Mouse (Mus musculus) myocyte (in vitro differentiated cells): ENCODE measurements around the gene Tagln3. TPM values are rescaled to one million over a fixed set of nuclear protein-coding genes. Genes with fewer than 3 reads are reported as not detected.

Experiments used
- H3K27me3 ChIP-seq: one replicate; pipeline ENCODE4 v1.6.1; 2011; ENCODE audit not compliant: control insufficient read depth, insufficient read depth, insufficient read length
- H3K36me3 ChIP-seq: one replicate; pipeline ENCODE4 v1.6.1; 2011; ENCODE audit not compliant: control insufficient read depth, insufficient read depth
- H3K4me2 ChIP-seq: one replicate; pipeline ENCODE4 v1.6.1; 2011; ENCODE audit warnings: low read depth, control low read depth
- H3K4me3 ChIP-seq: one replicate; pipeline ENCODE4 v1.5.1; 2011; ENCODE audit warnings: mild to moderate bottlenecking, control low read depth, moderate library complexity
- H3K79me2 ChIP-seq: one replicate; pipeline ENCODE4 v1.6.1; 2011; ENCODE audit not compliant: control insufficient read depth, insufficient read depth
- H3ac ChIP-seq: one replicate; pipeline ENCODE4 v1.6.1; 2011; ENCODE audit not compliant: control insufficient read depth, insufficient read length
- CEBPB ChIP-seq: IDR thresholded peaks from 2 replicates; pipeline ENCODE4 v1.6.1; 2011; ENCODE audit warnings: mild to moderate bottlenecking, moderate library complexity; ENCODE audit not compliant: poor library complexity, insufficient read depth, severe bottlenecking
- E2F4 ChIP-seq: IDR thresholded peaks from one replicate; pipeline ENCODE4 v1.6.1; 2011; ENCODE audit warnings: mild to moderate bottlenecking, control low read depth, moderate library complexity; ENCODE audit not compliant: insufficient read depth
- MAX ChIP-seq: IDR thresholded peaks from one replicate; pipeline ENCODE4 v1.6.1; 2011; ENCODE audit warnings: low read depth, mild to moderate bottlenecking, control low read depth
- MYOD1 ChIP-seq, 3 experiments: IDR thresholded peaks; one replicate each; pipeline ENCODE4 v1.6.1; 2011; ENCODE audit warnings: control low read depth in 2 of 3, low read depth in 2 of 3, mild to moderate bottlenecking in 2 of 3, moderate library complexity in 1 of 3; ENCODE audit not compliant: insufficient read length in 2 of 3, control insufficient read depth in 1 of 3
- MYOG ChIP-seq, 3 experiments: IDR thresholded peaks; one replicate each; pipeline ENCODE4 v1.6.1; 2011; ENCODE audit warnings: control low read depth in 2 of 3, low read depth in 2 of 3, mild to moderate bottlenecking in 2 of 3; ENCODE audit not compliant: insufficient read length in 2 of 3, control insufficient read depth in 1 of 3, insufficient read depth in 1 of 3
- POLR2A ChIP-seq: IDR thresholded peaks from one replicate; pipeline ENCODE4 v1.6.1; 2011; ENCODE audit warnings: low read depth, mild to moderate bottlenecking, control low read depth, moderate library complexity; ENCODE audit not compliant: insufficient read length
- POLR2AphosphoS2 ChIP-seq: IDR thresholded peaks from one replicate; pipeline ENCODE4 v1.6.1; 2011; ENCODE audit warnings: low read depth, control low read depth; ENCODE audit not compliant: insufficient read length
- REST ChIP-seq: IDR thresholded peaks from one replicate; pipeline ENCODE4 v1.6.1; 2011; ENCODE audit warnings: mild to moderate bottlenecking, control low read depth, moderate library complexity; ENCODE audit not compliant: insufficient read depth, insufficient read length
- SRF ChIP-seq: IDR thresholded peaks from one replicate; pipeline ENCODE4 v1.6.1; 2011; ENCODE audit warnings: low read depth; ENCODE audit not compliant: control insufficient read depth, insufficient read length
- TCF12 ChIP-seq: IDR thresholded peaks from one replicate; pipeline ENCODE4 v1.6.1; 2011; ENCODE audit warnings: mild to moderate bottlenecking, control low read depth; ENCODE audit not compliant: poor library complexity, insufficient read depth, severe bottlenecking
- TCF3 ChIP-seq: IDR thresholded peaks from one replicate; pipeline ENCODE4 v1.6.1; 2011; ENCODE audit warnings: low read depth, control low read depth; ENCODE audit not compliant: insufficient read length
- USF1 ChIP-seq: IDR thresholded peaks from one replicate; pipeline ENCODE4 v1.6.1; 2011; ENCODE audit warnings: low read depth, mild to moderate bottlenecking, control low read depth, moderate library complexity
- polyA plus RNA-seq: library from polyadenylated mRNA; unstranded; fragments of >200 nt; fragmentation: generic; extraction: Trizol; gene quantifications from one replicate; pipeline ENCODE4 v1.2.1, GENCODE M21; 2012; ENCODE audit warnings: missing spikeins

Gene Tagln3
- polyA plus RNA-seq, 1 experiment, result 0.19 TPM

DNA sequence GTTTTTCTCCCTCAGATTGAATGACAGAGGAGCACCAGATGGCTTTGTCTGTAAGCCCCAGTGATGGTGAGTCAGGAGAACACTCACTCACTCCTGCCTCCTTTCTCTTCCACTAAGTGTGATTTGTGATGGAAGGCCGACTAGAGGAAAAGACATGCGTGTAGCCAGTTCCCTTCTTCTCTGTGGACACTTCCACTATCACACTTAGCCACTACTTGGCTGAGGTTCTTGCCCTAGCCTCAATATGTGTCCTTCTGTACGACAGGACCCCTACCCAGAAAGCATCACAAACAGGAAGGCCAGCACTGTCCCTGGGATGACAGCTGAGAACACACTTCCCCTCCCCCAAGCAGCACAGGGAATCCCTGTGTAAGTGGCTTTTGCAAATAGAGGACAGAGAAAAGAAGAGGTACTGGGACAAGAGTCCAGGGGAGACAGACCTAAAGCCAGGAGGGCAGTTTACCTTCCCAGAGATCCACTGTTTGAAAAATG is 1.9 kb downstream of the Tagln3 start:
- no peaks in the 10 kb centered on the region for H3K27me3 ChIP-seq
- H3K4me2 ChIP-seq, result no peak overlapping the region
- no peak overlapping the region for H3K4me3 ChIP-seq
- TF ChIP-seq REST (no peak), POLR2AphosphoS2 (no peak), CEBPB (no peak), E2F4 (no peak), TCF3 (no peak)
- no peak overlapping the region for H3ac ChIP-seq
- no peaks in the 10 kb centered on the region for H3K79me2 ChIP-seq
- no peaks in the 10 kb centered on the region for H3K36me3 ChIP-seq

DNA sequence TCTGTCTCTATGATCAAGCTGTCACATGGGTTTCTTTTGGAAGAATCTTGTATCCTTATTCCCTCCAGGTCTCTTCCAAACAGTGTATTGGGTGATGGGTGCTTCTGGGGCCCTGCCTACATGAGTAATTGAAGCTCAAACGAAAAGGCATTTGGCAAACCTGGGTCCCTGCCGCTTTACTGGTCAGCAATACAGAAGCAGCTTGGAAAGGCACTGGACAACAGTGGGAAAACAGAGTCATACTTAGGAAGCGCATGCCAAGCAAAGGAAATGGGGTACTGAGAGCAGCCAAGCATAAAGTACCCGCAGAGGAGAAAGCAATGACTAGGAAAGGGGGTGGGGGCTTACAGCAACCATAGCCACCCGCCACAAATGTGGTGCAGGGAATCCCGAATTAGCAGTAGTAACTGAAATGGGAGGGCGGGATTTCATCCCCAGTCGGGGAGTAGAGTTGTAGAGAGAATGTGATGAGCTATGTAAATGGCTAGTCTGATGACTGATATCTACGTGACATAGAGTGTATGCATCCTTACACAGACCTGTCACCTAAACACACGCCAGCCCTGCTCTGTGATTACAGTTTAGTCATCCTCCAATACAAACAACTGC is 4.3 kb downstream of the Tagln3 start:
- H3K27me3 ChIP-seq, result no peaks in the 10 kb centered on the region
- no peaks in the 10 kb centered on the region for H3K36me3 ChIP-seq
- H3K4me3 ChIP-seq, result no peak overlapping the region
- no peak overlapping the region for H3ac ChIP-seq
- TF ChIP-seq CEBPB, result no peak
- TF ChIP-seq TCF12, result no peak
- no peak for TF ChIP-seq MAX
- no peak for TF ChIP-seq USF1
- TF ChIP-seq E2F4, result no peak
- no peak for TF ChIP-seq MYOD1 (IDR thresholded peaks at IDR 0.05; ENCODE audit: control insufficient read depth in 1 of 3, insufficient read length in 2 of 3, low read depth in 2 of 3)
- TF ChIP-seq MYOG (IDR thresholded peaks at IDR 0.05; ENCODE audit: control insufficient read depth in 1 of 3, insufficient read depth in 1 of 3, insufficient read length in 2 of 3, low read depth in 2 of 3), result no peak
- no peak for TF ChIP-seq SRF
- no peak for TF ChIP-seq REST
- no peak for TF ChIP-seq POLR2A
- no peak for TF ChIP-seq POLR2AphosphoS2
- TF ChIP-seq TCF3, result no peak
- peak overlapping the region; percentile 27 for H3K4me2 ChIP-seq
- H3K79me2 ChIP-seq, result no peaks in the 10 kb centered on the region

DNA sequence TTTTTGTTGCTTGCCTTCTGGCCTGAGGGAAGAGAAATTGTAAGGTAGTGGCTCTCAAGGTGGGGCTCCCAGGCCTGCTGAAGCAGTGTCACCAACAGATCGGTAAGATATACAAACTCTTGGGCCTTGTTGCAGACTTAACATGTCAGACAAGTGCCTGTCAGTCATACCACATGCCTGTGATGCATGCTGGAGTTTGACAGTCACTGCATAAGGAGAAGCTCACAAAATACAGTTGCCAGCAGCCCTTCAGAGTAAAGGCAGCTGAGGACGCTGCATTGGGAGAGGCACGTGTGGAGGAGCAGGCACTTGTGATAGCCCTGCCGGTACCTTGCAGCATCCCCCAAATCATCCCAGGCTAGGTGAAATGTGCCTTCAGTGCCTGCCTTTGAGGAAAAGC is 6.1 kb downstream of the Tagln3 start:
- H3K4me2 ChIP-seq, result no peak overlapping the region
- TF ChIP-seq USF1 (no peak), REST (no peak), MAX (no peak), POLR2AphosphoS2 (no peak), MYOG (IDR thresholded peaks at IDR 0.05; ENCODE audit: control insufficient read depth in 1 of 3, insufficient read depth in 1 of 3, insufficient read length in 2 of 3, low read depth in 2 of 3) (no peak), POLR2A (no peak), E2F4 (no peak), TCF3 (no peak), MYOD1 (IDR thresholded peaks at IDR 0.05; ENCODE audit: control insufficient read depth in 1 of 3, insufficient read length in 2 of 3, low read depth in 2 of 3) (no peak), CEBPB (no peak), SRF (no peak)
- H3K4me3 ChIP-seq, result no peak overlapping the region
- H3K36me3 ChIP-seq, result no peaks in the 10 kb centered on the region
- H3K27me3 ChIP-seq, result no peaks in the 10 kb centered on the region
- H3K79me2 ChIP-seq, result no peaks in the 10 kb centered on the region
- no peak overlapping the region for H3ac ChIP-seq

DNA sequence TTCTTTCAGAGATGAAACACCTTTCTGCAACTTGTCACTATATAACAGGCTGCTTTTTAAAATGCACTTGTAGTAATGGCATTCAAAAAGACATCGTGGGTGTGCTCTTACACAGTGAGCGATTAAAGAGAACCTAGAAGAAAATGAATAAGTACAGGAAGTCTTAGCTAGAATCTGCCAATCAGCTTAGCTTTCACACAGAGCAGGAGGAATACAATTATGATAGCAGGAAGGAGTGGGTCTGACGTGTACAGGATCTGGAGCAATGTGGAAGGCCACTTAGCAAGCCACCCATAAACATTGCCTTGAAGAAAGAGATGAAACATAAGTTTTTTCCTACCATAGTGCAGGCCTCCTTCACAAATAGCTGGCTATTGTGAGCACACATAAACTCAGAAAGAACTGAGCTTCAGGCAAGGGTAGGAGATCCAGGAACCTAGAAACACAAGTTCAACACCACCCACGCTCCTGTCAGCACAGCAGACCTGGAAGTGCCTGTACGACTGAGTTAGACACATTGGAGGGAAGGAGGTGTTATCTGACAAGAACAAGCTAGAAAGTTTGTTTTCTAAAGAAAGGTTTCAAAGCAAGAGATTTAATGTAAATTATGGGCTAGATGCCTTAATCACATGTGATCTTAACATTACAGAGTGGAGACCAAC is 9.8 kb downstream of the Tagln3 start:
- no peak overlapping the region for H3ac ChIP-seq
- no peak overlapping the region for H3K4me2 ChIP-seq
- no peaks in the 10 kb centered on the region for H3K79me2 ChIP-seq
- TF ChIP-seq CEBPB (no peak), SRF (no peak), TCF12 (no peak), TCF3 (no peak), MYOD1 (IDR thresholded peaks at IDR 0.05; ENCODE audit: control insufficient read depth in 1 of 3, insufficient read length in 2 of 3, low read depth in 2 of 3) (no peak), MYOG (IDR thresholded peaks at IDR 0.05; ENCODE audit: control insufficient read depth in 1 of 3, insufficient read depth in 1 of 3, insufficient read length in 2 of 3, low read depth in 2 of 3) (no peak)
- H3K4me3 ChIP-seq, result no peak overlapping the region
- no peaks in the 10 kb centered on the region for H3K36me3 ChIP-seq
- no peaks in the 10 kb centered on the region for H3K27me3 ChIP-seq

DNA sequence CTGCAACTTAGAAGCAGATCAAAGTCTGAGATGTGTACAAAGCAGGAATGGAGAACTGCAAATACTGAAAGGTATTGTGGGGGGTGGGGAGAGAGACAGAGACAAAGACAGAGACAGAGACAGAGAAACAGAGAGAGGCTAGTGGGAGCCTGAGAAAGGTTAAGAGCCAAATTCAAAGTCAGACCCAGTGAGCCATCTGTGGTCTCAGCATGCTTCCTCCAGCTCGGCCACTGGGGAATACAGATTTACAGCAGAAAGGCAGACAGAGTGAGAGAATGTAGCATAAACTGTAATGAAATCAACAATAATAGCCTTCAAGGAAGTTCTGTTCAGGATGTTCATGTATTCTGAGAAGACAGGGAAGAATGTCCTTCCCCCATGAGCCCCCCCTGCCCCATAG is 10.5 kb downstream of the Tagln3 start:
- TF ChIP-seq POLR2AphosphoS2 (no peak), REST (no peak), E2F4 (no peak), MYOG (IDR thresholded peaks at IDR 0.05; ENCODE audit: control insufficient read depth in 1 of 3, insufficient read depth in 1 of 3, insufficient read length in 2 of 3, low read depth in 2 of 3) (no peak), MYOD1 (IDR thresholded peaks at IDR 0.05; ENCODE audit: control insufficient read depth in 1 of 3, insufficient read length in 2 of 3, low read depth in 2 of 3) (no peak), POLR2A (no peak), TCF3 (no peak), TCF12 (no peak), SRF (no peak), USF1 (no peak)
- Histone ChIP-seq H3K4me3 (no peak overlapping the region), H3K79me2 (no peaks in the 10 kb centered on the region), H3K36me3 (no peaks in the 10 kb centered on the region), H3K4me2 (no peak overlapping the region), H3K27me3 (no peaks in the 10 kb centered on the region), H3ac (no peak overlapping the region)
